8 mouse cellular contexts compared by ENCODE assay signal in genomic region chr4:117913421-117913820, GRCm38 (mm10). TPM values are rescaled to one million over a fixed set of nuclear protein-coding genes. Genes with fewer than 3 reads are reported as not detected.
DNase-seq lines count a peak whose midpoint lies in the region; ATAC-seq and TF ChIP-seq lines count a peak whose summit lies in the region.

No protein-coding gene starts in this region.

- H3K27ac ChIP-seq in forebrain, postnatal 0 days (ENCODE audit: low read depth, low read length): no peak overlapping the region
- no peak overlapping the region for H3K27ac ChIP-seq in kidney, embryonic 14.5 days (ENCODE audit: low read depth, low read length)

- H3K9me3 ChIP-seq in forebrain, postnatal 0 days (ENCODE audit: low read length): no peaks in the 10 kb centered on the region
- H3K9me3 ChIP-seq in kidney, embryonic 14.5 days (ENCODE audit: control insufficient read depth, low read length): no peaks in the 10 kb centered on the region

- H3K9ac ChIP-seq in forebrain, postnatal 0 days: peak overlapping the region; percentile 65; the same call in 1 of the 2 replicates
- H3K9ac ChIP-seq in kidney, embryonic 14.5 days (ENCODE audit: low read depth, low read length): no peak overlapping the region

- 31% methylated on average over 3 of the region's 3 CpGs for WGBS in forebrain, postnatal 0 days
- 67% methylated on average over 3 of the region's 3 CpGs for WGBS in kidney, embryonic 14.5 days

- peak overlapping the region; percentile 57 for H3K4me3 ChIP-seq in forebrain, postnatal 0 days (ENCODE audit: low read depth, low read length)
- peak overlapping the region; percentile 76; the same call in 1 of the 2 replicates for H3K4me3 ChIP-seq in kidney, embryonic 14.5 days (ENCODE audit: low read length)

- ATAC-seq in forebrain, postnatal 0 days: no peak
- ATAC-seq in kidney, embryonic 14.5 days (ENCODE audit: low FRiP score, low TSS enrichment): no peak

- TF ChIP-seq CTCF in forebrain, postnatal 0 days (IDR thresholded peaks at IDR 0.05; ENCODE audit: low read depth): no peak

- peak overlapping the region; percentile 100 for H3K4me2 ChIP-seq in forebrain, postnatal 0 days (ENCODE audit: low read depth)
- peak overlapping the region; percentile 99 for H3K4me2 ChIP-seq in kidney, embryonic 14.5 days (replicated peaks; ENCODE audit: low read depth, low read length)

- DNase-seq in urinary bladder, postnatal 14 days (ENCODE audit: low spot score): peak; percentile 50
- no peak for DNase-seq in urinary bladder, postnatal 4 days (ENCODE audit: low spot score in 2 of 2)
- DNase-seq in forebrain, postnatal 0 days: no peak
- DNase-seq in lung, postnatal 14 days: peak; percentile 69
- no peak for DNase-seq in embryo, embryonic 11 days
- DNase-seq in left cerebral cortex, adult 18-20 months (ENCODE audit: low spot score in 2 of 2): no peak
- DNase-seq in adrenal gland, adult 2 months: no peak

- peaks cover 34% of the 10 kb centered on the region for H3K4me1 ChIP-seq in forebrain, postnatal 0 days (ENCODE audit: insufficient read depth)
- H3K4me1 ChIP-seq in kidney, embryonic 14.5 days (ENCODE audit: control insufficient read depth, insufficient read depth, low read length): peaks cover 32% of the 10 kb centered on the region

- H3K27me3 ChIP-seq in forebrain, postnatal 0 days (ENCODE audit: insufficient read depth, low read length): no peaks in the 10 kb centered on the region
- no peaks in the 10 kb centered on the region for H3K27me3 ChIP-seq in kidney, embryonic 14.5 days (ENCODE audit: control insufficient read depth, insufficient read depth, low read length)

- H3K36me3 ChIP-seq in forebrain, postnatal 0 days (ENCODE audit: insufficient read depth): peaks cover 16% of the 10 kb centered on the region; the same call in 1 of the 2 replicates
- H3K36me3 ChIP-seq in kidney, embryonic 14.5 days (ENCODE audit: control insufficient read depth, insufficient read depth, low read length): peaks cover 24% of the 10 kb centered on the region; the same call in 1 of the 2 replicates

RNA-seq across cellular contexts. Expression of gene Ipo13, which starts 1.4 kb away (rescaled TPM):
- total RNA-seq in forebrain, postnatal 0 days (2014; rRNA removed): 37.9 and 42.9 TPM in 2 replicates
- polyA plus RNA-seq in forebrain, postnatal 0 days (2015; fragmentation: Nextera tagmentation; extraction: Ambion mirVana): 58.1 and 61.8 TPM in 2 replicates
- 29.0 and 40.1 TPM in 2 replicates for polyA plus RNA-seq in kidney, embryonic 14.5 days (2014; fragmentation: Nextera tagmentation; extraction: Ambion mirVana)
- total RNA-seq in left cerebral cortex, adult 18-20 months (2021): 100 to 1,000 TPM; 106 to 125 TPM
- total RNA-seq in adrenal gland, adult 2 months (2021): 10 to 100 TPM; 35.8 to 46.3 TPM
- 49.3 and 67.1 TPM in 2 replicates for polyA plus RNA-seq in adrenal gland, adult 2 months (2012; rRNA removed)

RNA-seq across cellular contexts. Expression of gene Artn, which starts 16.1 kb away (rescaled TPM):
- total RNA-seq in forebrain, postnatal 0 days (2014; rRNA removed): 0.62 and 1.0 TPM in 2 replicates
- 0.42 and 0.54 TPM in 2 replicates for polyA plus RNA-seq in forebrain, postnatal 0 days (2015; fragmentation: Nextera tagmentation; extraction: Ambion mirVana)
- 2.7 and 3.0 TPM in 2 replicates for polyA plus RNA-seq in kidney, embryonic 14.5 days (2014; fragmentation: Nextera tagmentation; extraction: Ambion mirVana)
- total RNA-seq in left cerebral cortex, adult 18-20 months (2021): 1 to 10 TPM; 1.7 to 2.5 TPM
- total RNA-seq in adrenal gland, adult 2 months (2021): under 1 TPM in 1 of 2 experiments, not detected in 1; 0.41 TPM
- 0.43 and 0.52 TPM in 2 replicates for polyA plus RNA-seq in adrenal gland, adult 2 months (2012; rRNA removed)

RNA-seq across cellular contexts. Expression of gene Dph2, which starts 21.6 kb away (rescaled TPM):
- 21.6 and 22.3 TPM in 2 replicates for total RNA-seq in forebrain, postnatal 0 days (2014; rRNA removed)
- 16.7 and 17.4 TPM in 2 replicates for polyA plus RNA-seq in forebrain, postnatal 0 days (2015; fragmentation: Nextera tagmentation; extraction: Ambion mirVana)
- 19.1 and 22.0 TPM in 2 replicates for polyA plus RNA-seq in kidney, embryonic 14.5 days (2014; fragmentation: Nextera tagmentation; extraction: Ambion mirVana)
- total RNA-seq in left cerebral cortex, adult 18-20 months (2021): 1 to 10 TPM; 9.2 to 9.8 TPM
- total RNA-seq in adrenal gland, adult 2 months (2021): 1 to 10 TPM; 9.5 to 9.7 TPM
- 16.5 and 18.9 TPM in 2 replicates for polyA plus RNA-seq in adrenal gland, adult 2 months (2012; rRNA removed)

RNA-seq across cellular contexts. Expression of gene Atp6v0b, which starts 26.3 kb away (rescaled TPM):
- total RNA-seq in forebrain, postnatal 0 days (2014; rRNA removed): 557 and 600 TPM in 2 replicates
- 599 and 626 TPM in 2 replicates for polyA plus RNA-seq in forebrain, postnatal 0 days (2015; fragmentation: Nextera tagmentation; extraction: Ambion mirVana)
- 182 and 213 TPM in 2 replicates for polyA plus RNA-seq in kidney, embryonic 14.5 days (2014; fragmentation: Nextera tagmentation; extraction: Ambion mirVana)
- 100 to 1,000 TPM; 421 to 464 TPM for total RNA-seq in left cerebral cortex, adult 18-20 months (2021)
- 100 to 1,000 TPM; 208 to 226 TPM for total RNA-seq in adrenal gland, adult 2 months (2021)
- 597 and 627 TPM in 2 replicates for polyA plus RNA-seq in adrenal gland, adult 2 months (2012; rRNA removed)

RNA-seq across cellular contexts. Expression of gene B4galt2, which starts 30.1 kb away (rescaled TPM):
- 179 and 192 TPM in 2 replicates for total RNA-seq in forebrain, postnatal 0 days (2014; rRNA removed)
- polyA plus RNA-seq in forebrain, postnatal 0 days (2015; fragmentation: Nextera tagmentation; extraction: Ambion mirVana): 89.0 and 90.6 TPM in 2 replicates
- polyA plus RNA-seq in kidney, embryonic 14.5 days (2014; fragmentation: Nextera tagmentation; extraction: Ambion mirVana): 30.9 and 31.5 TPM in 2 replicates
- 10 to 100 TPM; 82.6 to 89.3 TPM for total RNA-seq in left cerebral cortex, adult 18-20 months (2021)
- total RNA-seq in adrenal gland, adult 2 months (2021): 10 to 100 TPM in 1 of 2 experiments, 1 to 10 TPM in 1; 8.7 to 12.1 TPM
- 63.8 and 65.8 TPM in 2 replicates for polyA plus RNA-seq in adrenal gland, adult 2 months (2012; rRNA removed)

Comparison
In these comparisons a context has a peak if more than half of its experiments do, and no peak if none do; other contexts are left out.
1. DNase-seq: peak in urinary bladder, postnatal 14 days (single experiment) and lung, postnatal 14 days (single experiment); none in urinary bladder, postnatal 4 days (0 of 2), forebrain, postnatal 0 days (single experiment), embryo, embryonic 11 days (single experiment), left cerebral cortex, adult 18-20 months (0 of 2) and adrenal gland, adult 2 months (single experiment).